Mouse (Mus musculus) CD8-positive naive resting alpha-beta T cell, adult 2 months (primary cell): ENCODE data around the gene Slc25a36.

Experiments
- DNase-seq, 2 experiments: peaks; one replicate each; pipeline ENCODE4 v3.0.0; 2022; ENCODE audit warnings: low read depth in 2 of 2, low spot score in 2 of 2

Slc25a36 gene

GRCm38 (mm10) chr9:97110571-97111390 is at the start of gene Slc25a36:
Gene Slc25a36 (minus strand): TSS chr9:97111157.
- peak; percentile 93 to 95 for DNase-seq

DNA sequence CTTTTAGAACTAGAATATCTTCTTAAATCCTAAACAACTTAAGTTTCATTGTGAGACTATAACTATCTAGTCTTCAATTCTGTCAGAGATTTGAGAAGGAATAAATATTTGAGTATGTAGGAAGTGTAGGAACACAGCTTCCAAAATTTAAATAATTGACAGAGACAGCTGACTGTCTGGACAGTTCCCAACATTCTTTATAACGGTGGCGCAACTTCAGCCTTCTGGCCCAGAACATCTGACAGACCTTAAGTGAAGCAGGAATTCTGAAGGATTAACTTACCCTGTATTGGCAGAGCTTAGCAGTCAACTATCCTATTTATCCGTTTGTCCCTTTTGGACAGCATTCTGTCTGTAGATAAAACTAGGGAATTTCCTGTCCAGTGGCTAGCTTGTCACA is 47.5 kb upstream of the Slc25a36 start:
- no peak for DNase-seq

GRCm38 (mm10) chr9:97155981-97156380 is 45.0 kb upstream of the Slc25a36 start:
- DNase-seq = no peak

DNA sequence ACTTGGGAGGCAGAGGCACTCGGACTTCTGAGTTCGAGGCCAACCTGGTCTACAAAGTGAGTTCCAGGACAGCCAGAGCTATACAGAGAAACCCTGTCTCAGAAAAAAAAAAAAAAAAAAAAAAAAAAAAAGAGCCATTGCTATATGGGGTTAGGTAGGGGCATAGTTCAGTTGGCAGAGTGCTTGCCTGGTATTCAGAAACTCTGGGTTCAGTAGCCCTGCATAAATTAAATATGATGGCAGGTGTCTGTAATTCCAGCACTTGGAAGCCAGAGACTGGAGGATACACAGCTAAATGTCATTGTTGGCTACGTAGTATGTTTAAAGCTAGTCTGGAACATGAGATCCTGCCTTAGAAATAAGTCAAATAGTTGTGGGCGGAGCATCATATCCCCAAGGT is 44.0 kb upstream of the Slc25a36 start:
- DNase-seq = no peak

DNA sequence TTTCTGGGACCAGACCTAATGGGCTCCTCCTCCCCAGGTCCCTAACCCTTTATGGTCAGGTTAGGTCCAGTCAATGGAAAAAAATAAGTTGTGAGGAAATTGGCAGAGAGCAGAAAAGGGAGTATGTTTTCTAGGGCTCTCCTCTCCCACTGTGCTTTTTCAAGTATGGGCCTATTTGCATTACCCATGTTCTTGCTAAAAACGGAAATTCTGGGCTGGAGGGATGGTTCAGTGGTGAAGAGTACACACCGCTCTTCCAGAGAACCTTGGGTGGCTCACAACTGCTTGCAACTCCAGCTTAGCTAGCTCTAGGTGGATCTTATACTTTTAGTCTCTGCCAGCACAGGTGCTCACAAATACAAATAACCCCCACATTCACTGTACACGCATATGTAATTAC is 42.0 kb upstream of the Slc25a36 start:
- no peak for DNase-seq

- no peak for DNase-seq
Observed at GRCm38 (mm10) chr9:97147270-97147669, 36.3 kb upstream of the Slc25a36 start.

DNA sequence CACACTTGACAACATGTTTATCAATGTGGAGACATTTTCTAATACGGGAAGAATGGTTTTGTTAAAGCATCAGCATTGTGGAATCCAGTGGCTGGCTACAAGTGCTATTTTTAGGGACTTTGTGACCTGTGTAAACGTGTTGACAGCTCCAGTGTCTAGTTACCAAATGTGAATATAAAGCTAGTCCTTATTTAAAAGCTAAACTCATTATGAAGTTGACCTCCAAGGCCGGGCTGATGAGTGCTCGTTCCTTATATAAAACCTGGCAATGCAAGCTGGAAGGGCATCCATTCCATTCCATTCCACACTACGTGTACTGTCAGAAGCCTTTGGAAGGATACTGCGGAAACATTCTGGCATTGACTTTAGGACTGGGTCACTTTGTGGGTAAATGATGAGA is 34.4 kb upstream of the Slc25a36 start:
- no peak for DNase-seq

- no peak for DNase-seq
Observed at GRCm38 (mm10) chr9:97143416-97143815, 32.5 kb upstream of the Slc25a36 start.

DNA sequence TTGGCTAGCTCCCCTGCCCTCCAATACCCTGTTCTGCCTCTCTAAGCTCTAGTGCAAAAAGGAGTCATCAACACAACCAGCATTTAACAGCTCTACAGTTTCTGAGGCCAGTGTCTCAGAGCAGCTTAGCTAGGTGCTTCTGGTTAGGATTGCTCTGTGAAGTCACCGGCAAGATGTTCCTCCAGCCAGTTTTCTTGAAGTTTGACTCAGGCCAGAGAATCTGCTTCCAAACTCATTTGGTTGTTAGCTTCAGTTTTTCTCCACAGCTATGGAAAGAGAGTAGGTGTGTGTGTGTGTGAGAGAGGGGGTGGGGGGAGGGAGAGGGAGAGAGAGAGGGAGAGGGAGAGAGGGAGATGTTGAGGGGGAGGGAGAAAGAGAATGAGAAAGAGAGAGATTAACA is 31.6 kb upstream of the Slc25a36 start:
- no peak for DNase-seq

- no peak for DNase-seq
Observed at GRCm38 (mm10) chr9:97141723-97142122, 30.8 kb upstream of the Slc25a36 start.

DNA sequence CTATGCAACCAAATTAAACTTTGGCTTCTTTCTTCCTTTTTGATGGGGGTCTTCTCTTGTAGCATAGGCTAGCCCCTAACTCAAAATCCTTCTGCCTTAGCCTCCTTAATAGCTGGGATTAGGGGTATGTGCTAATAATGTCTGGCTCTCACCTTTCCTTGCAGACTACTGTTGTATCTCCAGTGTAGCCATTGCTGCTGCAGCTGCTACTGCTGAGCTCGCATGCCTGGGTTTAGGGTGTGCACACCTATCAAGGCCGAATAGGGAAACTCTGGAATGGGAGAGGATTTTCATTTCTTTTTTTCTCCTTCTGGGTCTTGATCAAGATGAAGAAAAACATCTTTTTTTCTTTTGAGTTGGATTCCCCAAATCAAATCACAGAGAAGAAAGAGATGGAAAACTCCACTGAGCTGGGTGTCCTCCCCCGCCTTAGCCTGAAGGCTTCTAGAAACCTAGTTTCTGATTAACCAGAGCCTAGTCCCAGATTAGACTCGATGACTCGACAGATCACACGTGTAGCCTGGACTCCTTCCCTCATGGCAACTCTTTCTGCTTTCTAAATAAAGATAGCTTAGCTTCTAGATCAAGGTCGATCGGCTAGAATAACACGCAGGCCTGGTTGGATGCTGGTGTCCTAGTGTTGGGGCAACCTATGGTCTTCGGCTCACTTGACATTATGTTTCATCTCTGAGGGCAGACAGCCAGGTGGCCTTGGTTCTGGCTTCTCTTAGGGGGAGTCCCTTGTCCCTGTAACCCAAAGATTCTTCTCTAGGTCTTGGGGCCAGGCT is 29.4 kb upstream of the Slc25a36 start:
- DNase-seq = no peak

GRCm38 (mm10) chr9:97137678-97138077 is 26.7 kb upstream of the Slc25a36 start:
- no peak for DNase-seq

- DNase-seq = no peak
Observed at GRCm38 (mm10) chr9:97137116-97137515, 26.2 kb upstream of the Slc25a36 start.

DNA sequence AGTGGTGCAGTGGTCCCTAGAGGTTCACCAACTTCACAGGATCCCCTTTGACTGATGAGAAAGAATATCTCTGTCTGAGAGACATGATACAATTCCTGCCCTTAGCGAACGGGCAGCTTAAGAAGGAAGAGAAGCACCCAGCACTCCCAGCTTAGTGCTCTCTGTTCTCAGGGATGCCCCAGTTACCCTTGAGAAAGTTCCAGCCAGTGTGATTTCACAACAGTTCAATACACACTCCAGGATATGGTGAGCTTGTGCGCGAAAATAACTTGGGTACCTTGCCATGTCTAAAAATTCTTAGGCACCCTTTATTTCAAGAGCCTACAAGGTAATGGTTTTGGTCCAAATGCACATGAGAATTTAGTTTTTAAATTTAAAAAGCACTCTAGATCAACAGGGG is 24.9 kb upstream of the Slc25a36 start:
- no peak for DNase-seq

DNA sequence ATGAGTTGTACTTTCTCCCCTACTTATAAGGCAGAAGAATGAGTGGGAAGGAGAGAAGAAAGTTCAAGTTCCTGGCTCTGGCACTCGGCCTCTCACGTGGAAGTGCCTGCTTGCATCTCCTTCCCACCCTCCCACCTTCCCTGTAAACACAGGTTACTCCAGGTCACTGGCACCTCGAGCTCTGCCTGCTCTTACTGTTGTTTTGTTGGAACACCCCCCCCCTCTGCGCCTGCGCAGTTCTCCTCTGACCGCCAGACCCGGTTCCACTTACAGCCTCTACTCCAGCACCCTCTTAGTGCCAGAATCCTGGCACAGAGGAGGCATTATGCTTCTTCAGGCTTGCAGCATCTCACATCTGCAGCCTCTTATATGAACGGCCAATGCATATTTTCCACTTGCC is 22.2 kb upstream of the Slc25a36 start:
- DNase-seq = no peak

GRCm38 (mm10) chr9:97130001-97130400 is 19.0 kb upstream of the Slc25a36 start:
- no peak for DNase-seq

DNA sequence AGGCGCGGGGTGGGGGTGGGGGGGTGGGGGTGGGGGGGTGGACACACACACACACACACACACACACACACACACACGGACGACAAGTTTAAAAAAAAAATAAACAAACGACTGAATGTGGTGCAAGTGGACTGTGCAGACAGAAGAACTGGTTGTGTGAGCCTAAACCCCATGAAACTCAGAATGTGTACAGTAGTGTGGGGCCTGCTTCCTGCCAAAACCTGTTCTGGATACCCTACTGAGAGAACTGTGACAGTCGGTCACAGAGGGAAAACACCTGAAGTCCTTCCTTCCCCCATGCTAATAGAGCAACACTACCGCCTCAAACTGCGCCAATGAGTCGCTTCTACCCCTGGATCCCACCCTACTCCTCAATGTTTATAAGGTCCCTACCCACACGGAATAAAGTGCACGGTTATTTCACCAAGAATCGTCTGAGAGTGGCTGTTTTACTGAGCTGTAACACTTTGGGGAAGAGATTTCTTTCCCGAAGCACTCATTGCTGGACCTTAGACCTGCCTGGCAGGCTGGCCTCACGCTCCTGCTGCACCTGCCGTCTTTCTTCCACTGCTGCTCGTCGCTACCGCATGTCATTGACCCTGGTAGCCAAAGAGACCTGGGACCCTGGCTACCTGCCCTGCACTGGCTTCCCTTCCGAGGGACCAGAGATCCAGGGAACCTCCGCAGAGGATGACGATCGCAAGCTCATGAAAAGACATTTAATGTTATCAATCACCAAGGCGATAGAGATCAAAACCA is 13.2 kb upstream of the Slc25a36 start:
- DNase-seq = no peak

DNA sequence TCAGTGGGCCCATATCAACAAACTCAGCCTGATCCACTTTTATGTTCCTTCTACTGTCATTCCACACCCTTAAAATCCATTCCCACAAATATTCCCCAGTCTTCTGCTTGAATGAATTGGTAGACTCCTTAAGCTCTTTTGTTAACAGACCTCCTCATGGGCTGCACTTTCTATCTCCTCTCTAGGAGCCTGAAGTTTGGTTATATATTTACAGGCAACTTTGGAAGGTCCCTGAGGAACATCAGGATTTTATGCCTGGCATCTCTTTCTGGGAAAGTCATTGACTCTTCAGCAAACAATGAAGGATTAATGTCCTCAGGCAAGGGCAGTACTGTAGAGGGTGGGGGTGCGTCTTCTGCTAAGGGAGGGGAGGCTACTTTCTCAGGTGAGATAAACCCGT is 10.5 kb upstream of the Slc25a36 start:
- no peak for DNase-seq

- no peak for DNase-seq
Observed at GRCm38 (mm10) chr9:97114271-97114670, 3.3 kb upstream of the Slc25a36 start.

GRCm38 (mm10) chr9:97113555-97113929 is 2.6 kb upstream of the Slc25a36 start:
- DNase-seq = no peak

- no peak for DNase-seq
Observed at GRCm38 (mm10) chr9:97112797-97113554, 2.0 kb upstream of the Slc25a36 start.
